10 mouse cellular contexts compared by ENCODE assay signal in genomic region chr7:75640671-75641070, GRCm38 (mm10).
DNase-seq lines count a peak whose midpoint lies in the region; ATAC-seq and TF ChIP-seq lines count a peak whose summit lies in the region.
"Had no signal": no experiment of that assay in that cellular context is flagged by ENCODE, and none has a peak within 500 bp of the region (broad histone marks: within the 10 kb centered on the region; RNA-seq: fewer than 3 reads in every experiment).

No protein-coding gene starts in this region.

- TF ChIP-seq CTCF in heart, postnatal 0 days (IDR thresholded peaks at IDR 0.05; ENCODE audit: low read depth) = no peak
- TF ChIP-seq CTCF in left cerebral cortex, adult 2 months (IDR thresholded peaks at IDR 0.05) = no peak

- peaks cover 18% of the 10 kb centered on the region; the same call in 1 of the 2 replicates for H3K4me1 ChIP-seq in heart, postnatal 0 days (ENCODE audit: control insufficient read depth, insufficient read depth)
- peaks cover 51% of the 10 kb centered on the region for H3K4me1 ChIP-seq in embryonic facial prominence, embryonic 10.5 days
- peaks cover 40% of the 10 kb centered on the region for H3K4me1 ChIP-seq in limb, embryonic 12.5 days (replicated peaks)

- H3K9ac ChIP-seq in heart, postnatal 0 days (replicated peaks; ENCODE audit: low read depth, low read length) = no peak overlapping the region
- H3K9ac ChIP-seq in limb, embryonic 12.5 days (replicated peaks) = no peak overlapping the region

- no peaks in the 10 kb centered on the region for H3K27me3 ChIP-seq in heart, postnatal 0 days (ENCODE audit: control insufficient read depth, insufficient read depth, low read length)
- no peaks in the 10 kb centered on the region for H3K27me3 ChIP-seq in embryonic facial prominence, embryonic 10.5 days (replicated peaks; ENCODE audit: low read depth, poor library complexity, severe bottlenecking)
- no peaks in the 10 kb centered on the region for H3K27me3 ChIP-seq in limb, embryonic 12.5 days

- no peak for DNase-seq in heart, postnatal 0 days (ENCODE audit: low spot score)
- DNase-seq in heart, postnatal 4 days = no peak
- DNase-seq in adipocyte (ENCODE audit: low spot score) = peak; percentile 49
- DNase-seq in embryonic facial prominence, embryonic 10.5 days (ENCODE audit: low spot score) = no peak
- no peak for DNase-seq in left cerebral cortex, adult 2 months (ENCODE audit: extremely low spot score in 1 of 2, low spot score in 2 of 2)
- DNase-seq in adrenal gland, adult 2 months = no peak
- no peak for DNase-seq in lung, adult 18-20 months
- DNase-seq: right cerebral cortex, adult 18-20 months; thymus, adult 2 months had no signal

- ATAC-seq in heart, postnatal 0 days (ENCODE audit: insufficient read depth, low read depth) = no peak
- no peak for ATAC-seq in limb, embryonic 12.5 days (ENCODE audit: insufficient number of reproducible peaks, insufficient read depth, low FRiP score, low TSS enrichment, low read depth)

- no peak for TF ChIP-seq EP300 in heart, postnatal 0 days (IDR thresholded peaks at IDR 0.05; ENCODE audit: low read depth)

- whole genome bisulfite sequencing in heart, postnatal 0 days = 48% methylated on average over 2 of the region's 2 CpGs
- WGBS in embryonic facial prominence, embryonic 10.5 days = 42% methylated on average over 2 of the region's 2 CpGs
- 25% methylated on average over 2 of the region's 2 CpGs for WGBS in limb, embryonic 12.5 days

- intact Hi-C loops in left cerebral cortex, adult 2 months (cut with DNase I) = loop anchor here (2.0 kb wide), 1 partner anchor 240 kb away; no protein-coding TSS in a partner anchor

- peak overlapping the region; percentile 59; the same call in 1 of the 2 replicates for H3K27ac ChIP-seq in heart, postnatal 0 days (ENCODE audit: low read depth)
- H3K27ac ChIP-seq in embryonic facial prominence, embryonic 10.5 days (replicated peaks) = peak overlapping the region; percentile 68
- H3K27ac ChIP-seq in limb, embryonic 12.5 days = peak overlapping the region; percentile 76
- H3K27ac ChIP-seq in left cerebral cortex, adult 2 months = no peak overlapping the region; the same call in 1 of the 2 replicates

- H3K9me3 ChIP-seq in heart, postnatal 0 days (replicated peaks; ENCODE audit: control insufficient read depth, low read length) = no peaks in the 10 kb centered on the region
- no peaks in the 10 kb centered on the region for H3K9me3 ChIP-seq in embryonic facial prominence, embryonic 10.5 days
- no peaks in the 10 kb centered on the region for H3K9me3 ChIP-seq in limb, embryonic 12.5 days

- no peak overlapping the region for H3K4me3 ChIP-seq in heart, postnatal 0 days (ENCODE audit: low read depth, low read length)
- H3K4me3 ChIP-seq in embryonic facial prominence, embryonic 10.5 days = no peak overlapping the region
- H3K4me3 ChIP-seq in limb, embryonic 12.5 days (replicated peaks) = no peak overlapping the region
- H3K4me3 ChIP-seq in left cerebral cortex, adult 2 months = no peak overlapping the region

- no peak overlapping the region for H3K4me2 ChIP-seq in heart, postnatal 0 days (ENCODE audit: low read depth, low read length)
- H3K4me2 ChIP-seq in limb, embryonic 12.5 days = no peak overlapping the region

- H3K36me3 ChIP-seq in heart, postnatal 0 days (replicated peaks; ENCODE audit: control insufficient read depth, insufficient read depth, low read length) = no peaks in the 10 kb centered on the region
- no peaks in the 10 kb centered on the region for H3K36me3 ChIP-seq in embryonic facial prominence, embryonic 10.5 days (replicated peaks)
- no peaks in the 10 kb centered on the region for H3K36me3 ChIP-seq in limb, embryonic 12.5 days
